Mouse (Mus musculus): ENCODE data around the gene Rad9a. TPM values are rescaled to one million over a fixed set of nuclear protein-coding genes. Genes with fewer than 3 reads are reported as not detected.

The Rad9a gene
- polyA plus RNA-seq, 1 experiment: 33.3 TPM

- TF ChIP-seq USF1 (IDR thresholded peaks at IDR 0.05; ENCODE audit: low read depth): no peak
- TF ChIP-seq CEBPB (IDR thresholded peaks at IDR 0.05; ENCODE audit: low read depth): no peak
- TF ChIP-seq CTCF (IDR thresholded peaks at IDR 0.05; ENCODE audit: control insufficient read depth, insufficient read depth, insufficient read length): no peak
- TF ChIP-seq FOSL1 (IDR thresholded peaks at IDR 0.05; ENCODE audit: insufficient read depth, low read length, poor library complexity, severe bottlenecking): no peak
- no peak for TF ChIP-seq MYOG (IDR thresholded peaks at IDR 0.05; ENCODE audit: control insufficient read depth, extremely low read depth, insufficient read length)
- TF ChIP-seq MYOD1 (IDR thresholded peaks at IDR 0.05; ENCODE audit: control insufficient read depth, insufficient read length, low read depth): no peak
- Histone ChIP-seq H3ac (ENCODE audit: control insufficient read depth, insufficient read length, low read depth) (no peak overlapping the region), H3K36me3 (ENCODE audit: control insufficient read depth, insufficient read depth) (peaks cover 37% of the 10 kb centered on the region), H3K79me2 (ENCODE audit: control insufficient read depth, insufficient read depth) (peaks cover 17% of the 10 kb centered on the region), H3K4me3 (ENCODE audit: insufficient read depth, poor library complexity, severe bottlenecking) (no peak overlapping the region), H3K27me3 (ENCODE audit: control insufficient read depth, insufficient read depth, insufficient read length) (no peaks in the 10 kb centered on the region), H3K79me3 (ENCODE audit: low read depth) (peaks cover 5% of the 10 kb centered on the region)
Observed at GRCm38 (mm10) chr19:4154437-4155222, 46.8 kb downstream of the Rad9a start.

- TF ChIP-seq USF1 (IDR thresholded peaks at IDR 0.05; ENCODE audit: low read depth): no peak
- TF ChIP-seq FOSL1 (IDR thresholded peaks at IDR 0.05; ENCODE audit: insufficient read depth, low read length, poor library complexity, severe bottlenecking): no peak
- no peak for TF ChIP-seq MAX (IDR thresholded peaks at IDR 0.05)
- no peak for TF ChIP-seq MYOG (IDR thresholded peaks at IDR 0.05; ENCODE audit: control insufficient read depth, extremely low read depth, insufficient read length)
- TF ChIP-seq CTCF (IDR thresholded peaks at IDR 0.05; ENCODE audit: control insufficient read depth, insufficient read depth, insufficient read length): no peak
- TF ChIP-seq CEBPB (IDR thresholded peaks at IDR 0.05; ENCODE audit: low read depth): no peak
- H3ac ChIP-seq (ENCODE audit: control insufficient read depth, insufficient read length, low read depth): no peak within 1 kb of the TSS
- H3K36me3 ChIP-seq (ENCODE audit: control insufficient read depth, insufficient read depth): peaks cover 32% of the 10 kb centered on the region
Observed at GRCm38 (mm10) chr19:4153232-4153654, 48.2 kb downstream of the Rad9a start, which contains the start of gene Ptprcap. Gene Ptprcap (plus strand): TSS chr19:4153604.

GRCm38 (mm10) chr19:4152445-4153231 lies 48.8 kb downstream of the Rad9a start:
- H3ac ChIP-seq (ENCODE audit: control insufficient read depth, insufficient read length, low read depth): no peak overlapping the region
- H3K4me3 ChIP-seq (ENCODE audit: insufficient read depth, poor library complexity, severe bottlenecking): no peak overlapping the region
- H3K36me3 ChIP-seq (ENCODE audit: control insufficient read depth, insufficient read depth): peaks cover 32% of the 10 kb centered on the region
- TF ChIP-seq MAX (IDR thresholded peaks at IDR 0.05) (no peak), MYOD1 (IDR thresholded peaks at IDR 0.05; ENCODE audit: control insufficient read depth, insufficient read length, low read depth) (no peak), CEBPB (IDR thresholded peaks at IDR 0.05; ENCODE audit: low read depth) (no peak), MYOG (IDR thresholded peaks at IDR 0.05; ENCODE audit: control insufficient read depth, extremely low read depth, insufficient read length) (no peak), CTCF (IDR thresholded peaks at IDR 0.05; ENCODE audit: control insufficient read depth, insufficient read depth, insufficient read length) (no peak), USF1 (IDR thresholded peaks at IDR 0.05; ENCODE audit: low read depth) (no peak), FOSL1 (IDR thresholded peaks at IDR 0.05; ENCODE audit: insufficient read depth, low read length, poor library complexity, severe bottlenecking) (no peak)
- peaks cover 15% of the 10 kb centered on the region for H3K79me3 ChIP-seq (ENCODE audit: low read depth)
- H3K79me2 ChIP-seq (ENCODE audit: control insufficient read depth, insufficient read depth): peaks cover 28% of the 10 kb centered on the region
- H3K27me3 ChIP-seq (ENCODE audit: control insufficient read depth, insufficient read depth, insufficient read length): no peaks in the 10 kb centered on the region

More at GRCm38 (mm10) chr19:4153232-4153654, 48.2 kb downstream of the Rad9a start, which contains the start of gene Ptprcap:
- Histone ChIP-seq H3K79me2 (ENCODE audit: control insufficient read depth, insufficient read depth) (peaks cover 28% of the 10 kb centered on the region), H3K79me3 (ENCODE audit: low read depth) (peaks cover 15% of the 10 kb centered on the region), H3K4me3 (ENCODE audit: insufficient read depth, poor library complexity, severe bottlenecking) (no peak within 1 kb of the TSS), H3K27me3 (ENCODE audit: control insufficient read depth, insufficient read depth, insufficient read length) (no peaks in the 10 kb centered on the region)

GRCm38 (mm10) chr19:4151898-4152297 lies 49.6 kb downstream of the Rad9a start:
- H3K36me3 ChIP-seq (ENCODE audit: control insufficient read depth, insufficient read depth): peaks cover 32% of the 10 kb centered on the region
- H3K27me3 ChIP-seq (ENCODE audit: control insufficient read depth, insufficient read depth, insufficient read length): no peaks in the 10 kb centered on the region
- H3K79me2 ChIP-seq (ENCODE audit: control insufficient read depth, insufficient read depth): peaks cover 28% of the 10 kb centered on the region
- no peak overlapping the region for H3ac ChIP-seq (ENCODE audit: control insufficient read depth, insufficient read length, low read depth)
- no peak for TF ChIP-seq MYOD1 (IDR thresholded peaks at IDR 0.05; ENCODE audit: control insufficient read depth, insufficient read length, low read depth)
- TF ChIP-seq CEBPB (IDR thresholded peaks at IDR 0.05; ENCODE audit: low read depth): no peak
- no peak for TF ChIP-seq CTCF (IDR thresholded peaks at IDR 0.05; ENCODE audit: control insufficient read depth, insufficient read depth, insufficient read length)
- no peak for TF ChIP-seq MAX (IDR thresholded peaks at IDR 0.05)
- TF ChIP-seq USF1 (IDR thresholded peaks at IDR 0.05; ENCODE audit: low read depth): no peak
- TF ChIP-seq MYOG (IDR thresholded peaks at IDR 0.05; ENCODE audit: control insufficient read depth, extremely low read depth, insufficient read length): no peak
- no peak for TF ChIP-seq FOSL1 (IDR thresholded peaks at IDR 0.05; ENCODE audit: insufficient read depth, low read length, poor library complexity, severe bottlenecking)
- no peak overlapping the region for H3K4me3 ChIP-seq (ENCODE audit: insufficient read depth, poor library complexity, severe bottlenecking)
- H3K79me3 ChIP-seq (ENCODE audit: low read depth): peaks cover 15% of the 10 kb centered on the region

GRCm38 (mm10) chr19:4151488-4151860 lies 50.0 kb downstream of the Rad9a start:
- Histone ChIP-seq H3K36me3 (ENCODE audit: control insufficient read depth, insufficient read depth) (peaks cover 32% of the 10 kb centered on the region), H3ac (ENCODE audit: control insufficient read depth, insufficient read length, low read depth) (no peak overlapping the region), H3K79me2 (ENCODE audit: control insufficient read depth, insufficient read depth) (peaks cover 28% of the 10 kb centered on the region), H3K27me3 (ENCODE audit: control insufficient read depth, insufficient read depth, insufficient read length) (no peaks in the 10 kb centered on the region), H3K79me3 (ENCODE audit: low read depth) (peaks cover 15% of the 10 kb centered on the region), H3K4me3 (ENCODE audit: insufficient read depth, poor library complexity, severe bottlenecking) (no peak overlapping the region)
- TF ChIP-seq MYOG (IDR thresholded peaks at IDR 0.05; ENCODE audit: control insufficient read depth, extremely low read depth, insufficient read length): no peak
- TF ChIP-seq MYOD1 (IDR thresholded peaks at IDR 0.05; ENCODE audit: control insufficient read depth, insufficient read length, low read depth): no peak
- no peak for TF ChIP-seq MAX (IDR thresholded peaks at IDR 0.05)
- no peak for TF ChIP-seq FOSL1 (IDR thresholded peaks at IDR 0.05; ENCODE audit: insufficient read depth, low read length, poor library complexity, severe bottlenecking)
- no peak for TF ChIP-seq CEBPB (IDR thresholded peaks at IDR 0.05; ENCODE audit: low read depth)
- no peak for TF ChIP-seq CTCF (IDR thresholded peaks at IDR 0.05; ENCODE audit: control insufficient read depth, insufficient read depth, insufficient read length)
- TF ChIP-seq USF1 (IDR thresholded peaks at IDR 0.05; ENCODE audit: low read depth): no peak

Data from C2C12 (cell line).